Mouse (Mus musculus): Measurements from ENCODE around the gene Atg16l1. TPM values are rescaled to one million over a fixed set of nuclear protein-coding genes. Genes with fewer than 3 reads are reported as not detected.

The Atg16l1 gene
- polyA plus RNA-seq, 1 experiment from 2014 or later = 64.3 TPM

- no peak overlapping the region for H3K4me2 ChIP-seq
- H3K9me3 ChIP-seq = no peaks in the 10 kb centered on the region
- no peaks in the 10 kb centered on the region for H3K27me3 ChIP-seq
- H3K9ac ChIP-seq = 0 out of 2 replicates have a peak overlapping the region, but pooled peaks have one; percentile 2
- H3K36me3 ChIP-seq = peaks cover 89% of the 10 kb centered on the region
- 91% methylated on average over 8 of the region's 8 CpGs for WGBS
- ATAC-seq (ENCODE audit: low FRiP score) = no peak
- H3K27ac ChIP-seq = peak overlapping the region; percentile 44
- no peaks in the 10 kb centered on the region for H3K4me1 ChIP-seq (replicated peaks)
- H3K4me3 ChIP-seq = no peak overlapping the region
Measured at GRCm38 (mm10) chr1:87785703-87786102, 30.0 kb downstream of the Atg16l1 start.

DNA sequence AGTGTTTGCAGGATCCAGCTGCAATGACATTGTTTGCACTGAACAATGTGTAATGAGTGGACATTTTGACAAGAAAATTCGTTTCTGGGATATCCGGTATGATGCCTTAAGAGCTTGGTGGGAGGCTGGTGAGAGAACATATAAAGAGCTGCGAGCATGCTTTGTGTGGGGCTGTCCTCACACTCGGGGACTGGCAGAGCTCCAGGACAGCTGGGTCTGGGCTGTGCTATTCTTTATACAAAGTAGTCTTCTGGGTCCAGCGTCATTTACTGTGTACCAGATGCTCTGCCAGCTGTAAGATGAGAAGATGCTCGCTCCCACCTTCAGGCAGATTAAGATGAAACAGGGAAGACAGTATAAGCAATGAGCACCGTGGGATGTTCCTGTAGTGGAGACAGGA, 30.6 kb downstream of the Atg16l1 start:
- no peak for ATAC-seq (ENCODE audit: low FRiP score)
- no peaks in the 10 kb centered on the region for H3K9me3 ChIP-seq
- peak overlapping the region; percentile 56; the same call in 1 of the 2 replicates for H3K27ac ChIP-seq
- no peak overlapping the region for H3K4me3 ChIP-seq
- no peak overlapping the region for H3K9ac ChIP-seq
- no peaks in the 10 kb centered on the region for H3K27me3 ChIP-seq
- no peaks in the 10 kb centered on the region for H3K4me1 ChIP-seq (replicated peaks)
- WGBS = 68% methylated on average over 7 of the region's 7 CpGs
- peaks cover 89% of the 10 kb centered on the region for H3K36me3 ChIP-seq
- H3K4me2 ChIP-seq = no peak overlapping the region

GRCm38 (mm10) chr1:87789665-87790064, 34.0 kb downstream of the Atg16l1 start:
- H3K4me1 ChIP-seq (replicated peaks) = no peaks in the 10 kb centered on the region
- no peaks in the 10 kb centered on the region for H3K27me3 ChIP-seq
- H3K9me3 ChIP-seq = no peaks in the 10 kb centered on the region
- no peak overlapping the region for H3K4me2 ChIP-seq
- no peak overlapping the region for H3K4me3 ChIP-seq
- ATAC-seq (ENCODE audit: low FRiP score) = no peak
- 94% methylated on average over 8 of the region's 8 CpGs for WGBS
- no peak overlapping the region for H3K9ac ChIP-seq
- no peak overlapping the region for H3K27ac ChIP-seq
- H3K36me3 ChIP-seq = peaks cover 90% of the 10 kb centered on the region

DNA sequence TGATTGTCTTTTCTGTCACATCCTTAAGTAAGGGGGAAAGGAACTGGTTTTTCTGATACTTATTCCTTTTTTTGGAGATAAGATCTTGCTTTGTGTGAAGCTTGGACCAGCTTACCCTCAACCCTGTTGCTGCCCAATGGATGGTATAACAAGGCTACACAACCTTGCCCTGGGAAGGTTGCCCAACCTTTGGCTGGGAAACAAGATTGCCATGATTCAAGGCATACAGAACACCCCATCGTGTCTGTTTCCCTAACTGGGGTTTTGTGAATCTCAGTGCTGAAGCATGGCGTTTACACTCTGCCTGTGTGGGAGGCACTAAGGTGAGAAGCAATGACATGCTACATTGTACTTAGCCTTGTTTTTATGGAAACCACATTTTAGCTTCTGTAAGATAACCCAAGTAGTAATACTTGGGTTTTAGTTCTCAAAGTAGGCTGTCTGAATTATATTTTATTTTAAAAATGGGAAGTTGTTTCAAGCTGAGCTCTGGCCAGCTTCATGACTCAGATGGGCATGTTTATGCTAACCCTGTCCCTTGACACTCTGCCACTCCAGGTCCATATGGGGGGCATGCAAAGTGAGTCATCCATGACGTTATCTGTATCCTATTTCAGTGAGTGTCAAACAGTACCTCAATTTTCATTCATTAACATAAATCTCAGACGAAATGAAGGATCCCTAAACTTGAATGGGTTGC, 36.9 kb downstream of the Atg16l1 start:
- no peak overlapping the region for H3K4me2 ChIP-seq
- H3K27ac ChIP-seq = no peak overlapping the region
- H3K36me3 ChIP-seq = peaks cover 74% of the 10 kb centered on the region
- no peaks in the 10 kb centered on the region for H3K9me3 ChIP-seq
- WGBS = 85% methylated on average over 4 of the region's 4 CpGs
- H3K4me1 ChIP-seq (replicated peaks) = no peaks in the 10 kb centered on the region
- H3K4me3 ChIP-seq = no peak overlapping the region
- H3K27me3 ChIP-seq = no peaks in the 10 kb centered on the region
- ATAC-seq (ENCODE audit: low FRiP score) = no peak
- H3K9ac ChIP-seq = no peak overlapping the region

- H3K27ac ChIP-seq = no peak overlapping the region
- WGBS = 93% methylated on average over 6 of the region's 6 CpGs
- H3K27me3 ChIP-seq = no peaks in the 10 kb centered on the region
- no peak for ATAC-seq (ENCODE audit: low FRiP score)
- H3K9me3 ChIP-seq = no peaks in the 10 kb centered on the region
- H3K9ac ChIP-seq = no peak overlapping the region
- peaks cover 69% of the 10 kb centered on the region for H3K36me3 ChIP-seq
- no peak overlapping the region for H3K4me3 ChIP-seq
- H3K4me2 ChIP-seq = no peak overlapping the region
- H3K4me1 ChIP-seq (replicated peaks) = no peaks in the 10 kb centered on the region
Measured at GRCm38 (mm10) chr1:87793138-87793449, 37.4 kb downstream of the Atg16l1 start.

GRCm38 (mm10) chr1:87797702-87798101, 42.0 kb downstream of the Atg16l1 start:
- WGBS = 93% methylated on average over 1 of the region's 1 CpGs

DNA sequence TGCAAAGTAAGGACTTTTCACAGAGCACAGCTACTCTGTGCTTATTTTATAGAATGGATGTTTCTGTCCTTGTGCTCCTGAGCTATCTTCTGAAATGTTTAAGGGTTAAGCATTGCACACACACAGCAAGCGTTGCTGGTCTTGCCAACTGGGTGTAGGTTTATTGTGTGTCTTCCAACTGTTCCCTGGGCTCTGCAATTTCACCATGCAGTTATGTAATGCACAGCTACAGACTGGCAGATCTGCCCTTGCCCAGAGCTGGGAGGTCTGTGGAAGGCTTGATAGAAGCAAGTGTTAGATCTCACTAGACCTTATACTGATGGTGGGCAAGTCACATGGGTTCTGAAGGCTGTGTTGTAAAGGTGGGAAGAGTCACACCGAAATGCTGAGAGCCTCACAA, 42.6 kb downstream of the Atg16l1 start:
- Histone ChIP-seq H3K36me3 (peaks cover 25% of the 10 kb centered on the region; the same call in 1 of the 2 replicates), H3K4me2 (no peak overlapping the region), H3K27ac (no peak overlapping the region), H3K27me3 (no peaks in the 10 kb centered on the region), H3K9me3 (no peaks in the 10 kb centered on the region), H3K4me1 (replicated peaks) (no peaks in the 10 kb centered on the region), H3K4me3 (no peak overlapping the region), H3K9ac (no peak overlapping the region)
- no peak for ATAC-seq (ENCODE audit: low FRiP score)
- 90% methylated on average over 2 of the region's 2 CpGs for WGBS

More at GRCm38 (mm10) chr1:87797702-87798101, 42.0 kb downstream of the Atg16l1 start:
- Histone ChIP-seq H3K36me3 (peaks cover 31% of the 10 kb centered on the region), H3K27ac (no peak overlapping the region), H3K9me3 (no peaks in the 10 kb centered on the region), H3K4me1 (replicated peaks) (no peaks in the 10 kb centered on the region), H3K4me3 (no peak overlapping the region), H3K27me3 (no peaks in the 10 kb centered on the region), H3K4me2 (no peak overlapping the region), H3K9ac (no peak overlapping the region)
- no peak for ATAC-seq (ENCODE audit: low FRiP score)

- no peak within 1 kb of the TSS for H3K4me3 ChIP-seq
- H3K9me3 ChIP-seq = no peaks in the 10 kb centered on the region
- no peak within 1 kb of the TSS for H3K9ac ChIP-seq
- H3K27me3 ChIP-seq = no peaks in the 10 kb centered on the region
- no peak for ATAC-seq (ENCODE audit: low FRiP score)
- H3K27ac ChIP-seq = no peak within 1 kb of the TSS
- WGBS = 82% methylated on average over 6 of the region's 6 CpGs
- H3K36me3 ChIP-seq = no peaks in the 10 kb centered on the region
- H3K4me1 ChIP-seq (replicated peaks) = no peaks in the 10 kb centered on the region
- H3K4me2 ChIP-seq = no peak within 1 kb of the TSS
Measured at GRCm38 (mm10) chr1:87803576-87803975, 47.9 kb downstream of the Atg16l1 start, which contains the start of gene Sag. Gene Sag (plus strand): TSS chr1:87803680.

GRCm38 (mm10) chr1:87807751-87808150, 52.1 kb downstream of the Atg16l1 start:
- no peaks in the 10 kb centered on the region for H3K4me1 ChIP-seq (replicated peaks)
- no peak overlapping the region for H3K4me2 ChIP-seq
- H3K27me3 ChIP-seq = no peaks in the 10 kb centered on the region
- H3K36me3 ChIP-seq = no peaks in the 10 kb centered on the region
- WGBS = 83% methylated on average over 1 of the region's 1 CpGs
- no peak for ATAC-seq (ENCODE audit: low FRiP score)
- H3K9ac ChIP-seq = no peak overlapping the region
- no peaks in the 10 kb centered on the region for H3K9me3 ChIP-seq
- H3K27ac ChIP-seq = no peak overlapping the region
- no peak overlapping the region for H3K4me3 ChIP-seq

DNA sequence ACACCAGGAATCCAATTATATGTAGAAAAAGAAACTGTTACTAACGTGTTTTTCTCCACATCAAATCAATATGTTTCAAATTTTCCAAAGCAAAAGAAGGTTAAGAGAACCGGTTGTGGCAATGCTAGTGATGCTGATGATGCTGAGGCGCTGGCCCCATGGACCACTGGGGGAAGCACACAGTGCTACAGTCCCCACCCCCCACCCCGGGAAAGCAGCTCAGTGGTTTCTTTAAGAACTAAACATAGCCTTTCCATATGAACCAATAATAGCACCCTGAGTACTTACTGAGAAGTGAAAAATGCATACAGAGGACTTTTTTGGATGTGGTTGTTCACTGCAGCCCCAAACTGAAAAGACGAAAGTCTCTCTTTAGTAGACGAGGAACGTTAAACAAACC, 55.7 kb downstream of the Atg16l1 start:
- Histone ChIP-seq H3K9ac (no peak overlapping the region), H3K4me2 (no peak overlapping the region), H3K4me1 (replicated peaks) (no peaks in the 10 kb centered on the region), H3K4me3 (no peak overlapping the region), H3K27me3 (no peaks in the 10 kb centered on the region), H3K9me3 (no peaks in the 10 kb centered on the region), H3K27ac (no peak overlapping the region), H3K36me3 (no peaks in the 10 kb centered on the region)
- 87% methylated on average over 7 of the region's 7 CpGs for WGBS
- no peak for ATAC-seq (ENCODE audit: low FRiP score)

DNA sequence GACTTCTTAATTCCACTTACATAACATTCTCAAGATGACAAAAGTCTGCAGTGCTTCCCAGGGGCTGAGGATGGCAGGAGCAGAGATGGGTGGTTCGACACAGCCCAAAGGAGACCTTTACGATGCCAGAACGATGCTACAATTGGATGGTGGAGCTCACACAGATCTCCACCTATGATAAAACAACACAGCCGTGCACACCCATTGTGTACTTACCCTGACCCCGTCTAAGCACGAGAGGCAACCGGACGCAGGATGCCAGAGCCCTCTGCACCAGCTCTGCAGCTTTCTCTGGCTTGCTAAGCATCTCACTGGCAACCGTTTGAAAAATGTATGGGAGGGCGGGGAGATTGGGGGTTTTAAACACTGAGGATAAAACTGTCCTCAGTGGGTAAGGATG, 56.4 kb downstream of the Atg16l1 start:
- Histone ChIP-seq H3K4me3 (no peak overlapping the region), H3K4me1 (replicated peaks) (no peaks in the 10 kb centered on the region), H3K27ac (no peak overlapping the region), H3K4me2 (no peak overlapping the region), H3K9me3 (no peaks in the 10 kb centered on the region), H3K36me3 (no peaks in the 10 kb centered on the region), H3K27me3 (no peaks in the 10 kb centered on the region), H3K9ac (no peak overlapping the region)
- no peak for ATAC-seq (ENCODE audit: low FRiP score)
- 84% methylated on average over 10 of the region's 10 CpGs for WGBS

- Histone ChIP-seq H3K27me3 (no peaks in the 10 kb centered on the region), H3K27ac (no peak overlapping the region), H3K4me1 (replicated peaks) (no peaks in the 10 kb centered on the region), H3K9ac (no peak overlapping the region), H3K9me3 (no peaks in the 10 kb centered on the region), H3K4me2 (no peak overlapping the region), H3K4me3 (no peak overlapping the region), H3K36me3 (no peaks in the 10 kb centered on the region)
- 75% methylated on average over 6 of the region's 6 CpGs for WGBS
- no peak for ATAC-seq (ENCODE audit: low FRiP score)
Measured at GRCm38 (mm10) chr1:87813155-87813554, 57.5 kb downstream of the Atg16l1 start.

GRCm38 (mm10) chr1:87813681-87814080, 58.0 kb downstream of the Atg16l1 start:
- ATAC-seq (ENCODE audit: low FRiP score) = no peak
- Histone ChIP-seq H3K36me3 (no peaks in the 10 kb centered on the region), H3K4me2 (no peak overlapping the region), H3K4me3 (no peak overlapping the region), H3K27me3 (no peaks in the 10 kb centered on the region), H3K4me1 (replicated peaks) (no peaks in the 10 kb centered on the region), H3K9me3 (no peaks in the 10 kb centered on the region), H3K27ac (no peak overlapping the region), H3K9ac (no peak overlapping the region)
- 69% methylated on average over 7 of the region's 7 CpGs for WGBS
